Mouse (Mus musculus) MEL (cell line): ENCODE measurements around the gene Hist1h3b. TPM values are rescaled to one million over a fixed set of nuclear protein-coding genes. Genes with fewer than 3 reads are reported as not detected.
"Not testable (repeated sequence)": the region's sequence is repeated elsewhere in the genome, so short reads cannot be mapped to it uniquely, and the experiment has no call there.

Source experiments
- DNase-seq: peaks from one replicate; pipeline ENCODE4 v3.0.0; 2011; ENCODE audit warnings: low read depth, low spot score
- H3K27ac ChIP-seq: 2 replicates; pipeline ENCODE4 v1.5.1; 2012; ENCODE audit warnings: low read depth, mild to moderate bottlenecking, control low read depth, low read length, moderate library complexity; ENCODE audit not compliant: control insufficient read depth
- H3K27me3 ChIP-seq, 2 experiments: fragments of 150-350 bp in 1 of 2; sonication (generic) in 1 of 2; 2 replicates each; pipeline ENCODE4 v1.6.1; 2012; ENCODE audit warnings: low read length in 2 of 2, mild to moderate bottlenecking in 2 of 2, improper control_type of control experiment in 1 of 2, moderate library complexity in 1 of 2; ENCODE audit not compliant: insufficient read depth in 2 of 2, control insufficient read depth in 1 of 2
- H3K36me3 ChIP-seq, 2 experiments: 2 replicates each; pipeline ENCODE4 v1.6.1; 2012 to 2014; ENCODE audit warnings: low read length in 2 of 2, improper control_type of control experiment in 1 of 2, inconsistent platforms in 1 of 2, mild to moderate bottlenecking in 1 of 2; ENCODE audit not compliant: insufficient read depth in 2 of 2, control insufficient read depth in 1 of 2
- H3K4me1 ChIP-seq, 2 experiments: fragments of 150-350 bp in 1 of 2; sonication (generic) in 1 of 2; 2 replicates each; pipeline ENCODE4 v1.6.1; 2012; ENCODE audit warnings: low read length in 2 of 2, improper control_type of control experiment in 1 of 2, mild to moderate bottlenecking in 1 of 2; ENCODE audit not compliant: insufficient read depth in 2 of 2, control insufficient read depth in 1 of 2
- H3K4me3 ChIP-seq, 2 experiments: fragments of 150-350 bp in 1 of 2; sonication (generic) in 1 of 2; 2 replicates each; pipeline ENCODE4 v1.5.1; 2012; ENCODE audit warnings: low read depth in 2 of 2, low read length in 2 of 2, mild to moderate bottlenecking in 2 of 2, moderate library complexity in 2 of 2, control low read depth in 1 of 2, improper control_type of control experiment in 1 of 2; ENCODE audit not compliant: control insufficient read depth in 1 of 2, insufficient read depth in 1 of 2
- H3K79me2 ChIP-seq: 2 replicates; pipeline ENCODE4 v1.6.1; 2012; ENCODE audit warnings: mild to moderate bottlenecking, low read length, moderate library complexity; ENCODE audit not compliant: control insufficient read depth, poor library complexity, insufficient read depth
- H3K9ac ChIP-seq: 2 replicates; pipeline ENCODE4 v1.6.1; 2012; ENCODE audit warnings: low read depth, mild to moderate bottlenecking, control low read depth, low read length, moderate library complexity; ENCODE audit not compliant: control insufficient read depth, poor library complexity, severe bottlenecking
- H3K9me3 ChIP-seq: fragments of 150-350 bp; sonication (generic); replicated peaks from 2 replicates; pipeline ENCODE4 v1.6.1; 2012; ENCODE audit warnings: mild to moderate bottlenecking, low read length, improper control_type of control experiment, moderate library complexity; ENCODE audit not compliant: insufficient read depth
- CHD1 ChIP-seq: IDR thresholded peaks from 2 replicates; pipeline ENCODE4 v1.6.1; 2012; ENCODE audit warnings: low read depth, mild to moderate bottlenecking, inconsistent platforms, low read length, improper control_type of control experiment
- E2F4 ChIP-seq: IDR thresholded peaks from 2 replicates; pipeline ENCODE4 v1.6.1; 2011; ENCODE audit warnings: low read depth, low read length, improper control_type of control experiment, borderline replicate concordance
- EP300 ChIP-seq, 2 experiments: IDR thresholded peaks; 2 replicates each; pipeline ENCODE4 v1.6.1; 2011; ENCODE audit warnings: improper control_type of control experiment in 2 of 2, low read length in 2 of 2, low read depth in 1 of 2, mild to moderate bottlenecking in 1 of 2
- GABPA ChIP-seq: IDR thresholded peaks from 2 replicates; pipeline ENCODE4 v1.6.1; 2012; ENCODE audit warnings: low read depth, mild to moderate bottlenecking, inconsistent platforms, low read length, improper control_type of control experiment, moderate library complexity
- GATA1 ChIP-seq: IDR thresholded peaks from 2 replicates; pipeline ENCODE4 v1.6.1; 2011; ENCODE audit warnings: low read depth, low read length, improper control_type of control experiment
- HCFC1 ChIP-seq: IDR thresholded peaks from 2 replicates; pipeline ENCODE4 v1.6.1; 2012; ENCODE audit warnings: low read depth, mild to moderate bottlenecking, inconsistent platforms, low read length, improper control_type of control experiment, moderate library complexity
- KAT2A ChIP-seq: conservative IDR thresholded peaks from 2 replicates; pipeline ENCODE4 v1.6.1; 2012; ENCODE audit warnings: low read depth, low read length, improper control_type of control experiment, inconsistent platforms
- MXI1 ChIP-seq: IDR thresholded peaks from 2 replicates; pipeline ENCODE4 v1.6.1; 2011; ENCODE audit warnings: mild to moderate bottlenecking, low read depth, low read length, improper control_type of control experiment
- MYC ChIP-seq: IDR thresholded peaks from 2 replicates; pipeline ENCODE4 v1.6.1; 2011; ENCODE audit warnings: low read depth, mild to moderate bottlenecking, low read length, improper control_type of control experiment, moderate library complexity
- POLR2A ChIP-seq, 2 experiments: IDR thresholded peaks; 2 replicates each; pipeline ENCODE4 v1.6.1; 2011 to 2012; ENCODE audit warnings: low read length in 2 of 2, mild to moderate bottlenecking in 2 of 2, control low read depth in 1 of 2, improper control_type of control experiment in 1 of 2, low read depth in 1 of 2, moderate library complexity in 1 of 2; ENCODE audit not compliant: control insufficient read depth in 1 of 2, insufficient read depth in 1 of 2, poor library complexity in 1 of 2
- POLR2AphosphoS5 ChIP-seq: IDR thresholded peaks from 2 replicates; pipeline ENCODE4 v1.6.1; 2012; ENCODE audit warnings: low read depth, borderline replicate concordance, mild to moderate bottlenecking, inconsistent platforms, low read length, moderate library complexity, mixed read lengths
- RAD21 ChIP-seq: IDR thresholded peaks from 2 replicates; pipeline ENCODE4 v1.6.1; 2011; ENCODE audit warnings: mild to moderate bottlenecking, low read depth, low read length, improper control_type of control experiment
- TBP ChIP-seq: IDR thresholded peaks from 2 replicates; pipeline ENCODE4 v1.8.0; 2011; ENCODE audit warnings: low read depth, low read length, improper control_type of control experiment
- TCF12 ChIP-seq: IDR thresholded peaks from 2 replicates; pipeline ENCODE4 v1.6.1; 2014; ENCODE audit warnings: low read depth, mild to moderate bottlenecking, inconsistent platforms, low read length, improper control_type of control experiment, moderate library complexity
- UBTF ChIP-seq: IDR thresholded peaks from 2 replicates; pipeline ENCODE4 v1.6.1; 2012; ENCODE audit warnings: low read depth, mild to moderate bottlenecking, inconsistent platforms, low read length, improper control_type of control experiment, moderate library complexity, borderline replicate concordance; ENCODE audit not compliant: insufficient read depth
- USF1 ChIP-seq: IDR thresholded peaks from 2 replicates; pipeline ENCODE4 v1.6.1; 2014; ENCODE audit warnings: low read depth, mild to moderate bottlenecking, inconsistent platforms, low read length, improper control_type of control experiment, moderate library complexity
- polyA plus RNA-seq, 2 experiments: library from polyadenylated mRNA; stranded (reverse) in 1 of 2; unstranded in 1 of 2; fragments of >175 nt in 1 of 2; fragments of >200 nt in 1 of 2; gene quantifications; 2 replicates each; pipeline versions ENCODE4 v1.2.1 to v1.2.4; 2012; ENCODE audit warnings: low replicate concordance in 2 of 2, low read depth in 1 of 2; ENCODE audit not compliant: insufficient read length in 2 of 2, insufficient read depth in 1 of 2, missing spikeins in 1 of 2
- total RNA-seq: library from RNA; depleted of rRNA; stranded (reverse); fragments of 300-350 nt; gene quantifications from 2 replicates; pipeline ENCODE4 v1.2.3, GENCODE M21; 2012

The Hist1h3b gene
- total and polyA plus RNA-seq, 3 experiments, result 6.6 to 1,725 TPM; not detected in 1

DNA sequence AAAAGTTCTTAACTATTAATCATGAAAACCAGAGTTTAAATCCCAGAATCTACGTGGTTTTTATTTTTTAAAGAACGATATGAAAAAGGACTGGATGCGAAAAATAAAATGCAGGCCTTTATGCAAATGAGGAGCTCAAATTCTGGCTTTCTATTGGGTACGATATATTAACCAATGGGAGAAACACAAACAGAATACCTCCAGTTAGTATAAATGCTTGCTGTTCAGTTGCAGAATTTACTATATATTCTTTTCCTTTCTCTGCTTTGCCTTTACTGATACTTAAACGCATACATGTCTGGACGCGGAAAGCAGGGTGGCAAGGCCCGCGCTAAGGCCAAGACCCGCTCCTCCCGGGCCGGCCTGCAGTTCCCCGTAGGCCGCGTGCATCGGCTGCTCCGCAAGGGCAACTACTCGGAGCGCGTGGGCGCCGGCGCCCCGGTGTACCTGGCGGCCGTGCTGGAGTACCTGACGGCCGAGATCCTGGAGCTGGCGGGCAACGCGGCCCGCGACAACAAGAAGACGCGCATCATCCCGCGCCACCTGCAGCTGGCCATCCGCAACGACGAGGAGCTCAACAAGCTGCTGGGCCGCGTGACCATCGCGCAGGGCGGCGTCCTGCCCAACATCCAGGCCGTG is 1.1 kb upstream of the Hist1h3b start, which contains the start of gene Hist1h2ab:
Hist1h2ab (plus strand) TSS at position 288 of the 639 bp plus-strand sequence.
- peak within 1 kb of the TSS; percentile 68 for H3K9ac ChIP-seq
- not testable (repeated sequence) for H3K79me2 ChIP-seq, H3K27me3 ChIP-seq, H3K9me3 ChIP-seq
- H3K36me3 ChIP-seq, result peaks cover 0 to 55% of the 10 kb centered on the region in 2 experiments; a peak in 2 of 4 replicates
- peak; percentile 99; the same call in 1 of the 2 replicates for TF ChIP-seq POLR2AphosphoS5
- peak; percentile 99 for TF ChIP-seq TBP
- peak; percentile 92 to 100 for TF ChIP-seq POLR2A (IDR thresholded peaks at IDR 0.05; ENCODE audit: control insufficient read depth in 1 of 2, insufficient read depth in 1 of 2, low read depth in 1 of 2, low read length in 2 of 2, poor library complexity in 1 of 2)
- TF ChIP-seq UBTF, result peak; percentile 98; the same call in 1 of the 2 replicates
- peaks cover 0 to 23% of the 10 kb centered on the region in 2 experiments; a peak in 2 of 4 replicates for H3K4me1 ChIP-seq
- H3K4me3 ChIP-seq, result peak within 1 kb of the TSS; percentile 3 to 25; a peak in 3 of 4 replicates
- peak within 1 kb of the TSS; percentile 91 for H3K27ac ChIP-seq
- DNase-seq, result peak; percentile 91

DNA sequence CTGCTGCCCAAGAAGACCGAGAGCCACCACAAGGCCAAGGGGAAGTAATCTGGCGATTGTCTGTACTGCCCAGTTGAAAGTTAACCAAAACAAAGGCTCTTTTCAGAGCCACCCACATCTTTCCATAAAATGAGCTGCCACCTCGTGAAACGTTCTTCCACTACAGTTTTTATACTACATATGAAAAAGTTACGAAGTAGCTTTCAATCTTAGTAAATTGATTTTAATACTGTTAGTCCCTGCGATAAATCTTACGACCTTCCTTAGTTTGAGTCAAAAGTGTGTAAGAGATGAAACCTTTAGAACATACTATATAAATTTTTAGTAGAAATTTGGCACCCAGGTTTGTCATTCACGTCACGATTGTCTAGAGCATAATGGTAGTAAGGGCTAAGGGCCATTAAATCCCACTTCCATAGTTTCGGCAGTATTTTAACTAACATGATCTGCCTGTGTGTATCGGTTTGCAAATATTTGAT is 550 bp upstream of the Hist1h3b start:
- H3K27me3 ChIP-seq, result no peaks in the 10 kb centered on the region
- peaks cover 0 to 23% of the 10 kb centered on the region in 2 experiments; a peak in 2 of 4 replicates for H3K4me1 ChIP-seq
- H3K79me2 ChIP-seq, result no peaks in the 10 kb centered on the region; the same call in 1 of the 2 replicates
- H3K4me3 ChIP-seq, result peak overlapping the region; percentile 3 to 25; a peak in 3 of 4 replicates
- no peak for TF ChIP-seq CHD1
- no peak for TF ChIP-seq KAT2A
- TF ChIP-seq USF1, result no peak
- TF ChIP-seq E2F4, result no peak
- TF ChIP-seq MYC, result no peak
- no peak for TF ChIP-seq RAD21
- no peak for TF ChIP-seq GATA1
- no peak for TF ChIP-seq EP300 (IDR thresholded peaks at IDR 0.05; ENCODE audit: low read depth in 1 of 2, low read length in 2 of 2)
- no peak for TF ChIP-seq TCF12
- peak; percentile 14; the same call in 1 of the 2 replicates for TF ChIP-seq POLR2AphosphoS5
- peak; percentile 89 to 99; a peak in 2 of 4 replicates for TF ChIP-seq POLR2A (IDR thresholded peaks at IDR 0.05; ENCODE audit: control insufficient read depth in 1 of 2, insufficient read depth in 1 of 2, low read depth in 1 of 2, low read length in 2 of 2, poor library complexity in 1 of 2)
- TF ChIP-seq HCFC1, result no peak
- no peak for TF ChIP-seq MXI1
- TF ChIP-seq GABPA, result no peak
- peak; percentile 85 for DNase-seq
- H3K9ac ChIP-seq, result peak overlapping the region; percentile 68
- H3K9me3 ChIP-seq, result no peaks in the 10 kb centered on the region
- H3K36me3 ChIP-seq, result peaks cover 0 to 59% of the 10 kb centered on the region in 2 experiments; a peak in 2 of 4 replicates
- H3K27ac ChIP-seq, result peak overlapping the region; percentile 91
